Mouse (Mus musculus): ENCODE measurements around the gene Nrm.

Nrm gene

DNA sequence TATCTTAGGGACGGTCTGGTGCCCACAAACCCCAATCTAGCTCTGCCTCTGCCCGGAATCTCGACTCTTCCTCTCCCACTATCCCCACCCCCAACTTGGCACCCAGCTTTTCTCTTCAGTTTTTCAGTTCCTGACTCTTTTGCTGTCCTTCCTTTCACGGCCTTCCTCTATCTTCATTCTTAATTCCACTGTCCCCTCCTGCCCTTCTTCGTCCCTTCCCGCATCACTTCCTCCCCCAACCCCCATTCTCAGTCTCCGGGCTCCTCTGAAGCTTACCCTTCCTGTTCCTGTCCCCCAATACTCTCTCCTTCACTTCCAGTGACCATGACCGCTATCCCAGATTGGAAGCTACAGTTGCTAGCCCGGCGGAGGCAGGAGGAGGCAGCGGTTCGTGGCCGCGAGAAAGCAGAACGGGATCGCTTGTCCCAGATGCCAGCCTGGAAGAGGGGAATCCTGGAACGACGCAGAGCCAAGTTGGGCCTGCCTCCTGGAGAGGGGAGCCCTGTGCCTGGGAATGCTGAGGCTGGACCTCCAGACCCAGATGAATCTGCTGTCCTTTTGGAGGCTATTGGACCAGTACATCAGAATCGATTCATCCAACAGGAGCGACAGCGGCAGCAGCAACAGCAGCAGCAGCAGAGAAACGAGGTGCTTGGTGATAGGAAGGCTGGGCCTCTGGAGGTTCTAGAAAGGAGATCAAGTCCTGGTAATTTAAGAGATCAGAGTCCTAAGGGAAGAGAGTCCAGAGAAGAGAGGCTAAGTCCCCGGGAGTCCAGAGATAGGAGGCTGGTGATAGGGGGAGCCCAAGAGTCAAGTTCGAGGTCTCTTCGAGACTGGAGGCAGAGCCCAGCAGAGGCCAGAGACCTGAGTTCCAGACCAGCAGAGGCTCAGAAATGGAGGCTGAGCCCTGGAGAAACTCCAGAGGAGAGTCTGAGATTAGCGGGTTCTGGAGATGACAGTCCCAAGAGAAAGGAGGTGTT is 6.1 kb downstream of the Nrm start:
- peak; percentile 82 for DNase-seq (ENCODE audit: low read depth, low spot score)

- DNase-seq (ENCODE audit: low read depth, low spot score), result peak; percentile 66
These were observed 7.2 kb downstream of the Nrm start for GRCm38 (mm10) chr17:35868165-35868820.

- DNase-seq (ENCODE audit: low read depth, low spot score), result peak; percentile 26
These were observed 7.8 kb downstream of the Nrm start for GRCm38 (mm10) chr17:35868961-35869345.

GRCm38 (mm10) chr17:35869346-35870067 is 8.4 kb downstream of the Nrm start:
- DNase-seq (ENCODE audit: low read depth, low spot score), result peak; percentile 64

DNA sequence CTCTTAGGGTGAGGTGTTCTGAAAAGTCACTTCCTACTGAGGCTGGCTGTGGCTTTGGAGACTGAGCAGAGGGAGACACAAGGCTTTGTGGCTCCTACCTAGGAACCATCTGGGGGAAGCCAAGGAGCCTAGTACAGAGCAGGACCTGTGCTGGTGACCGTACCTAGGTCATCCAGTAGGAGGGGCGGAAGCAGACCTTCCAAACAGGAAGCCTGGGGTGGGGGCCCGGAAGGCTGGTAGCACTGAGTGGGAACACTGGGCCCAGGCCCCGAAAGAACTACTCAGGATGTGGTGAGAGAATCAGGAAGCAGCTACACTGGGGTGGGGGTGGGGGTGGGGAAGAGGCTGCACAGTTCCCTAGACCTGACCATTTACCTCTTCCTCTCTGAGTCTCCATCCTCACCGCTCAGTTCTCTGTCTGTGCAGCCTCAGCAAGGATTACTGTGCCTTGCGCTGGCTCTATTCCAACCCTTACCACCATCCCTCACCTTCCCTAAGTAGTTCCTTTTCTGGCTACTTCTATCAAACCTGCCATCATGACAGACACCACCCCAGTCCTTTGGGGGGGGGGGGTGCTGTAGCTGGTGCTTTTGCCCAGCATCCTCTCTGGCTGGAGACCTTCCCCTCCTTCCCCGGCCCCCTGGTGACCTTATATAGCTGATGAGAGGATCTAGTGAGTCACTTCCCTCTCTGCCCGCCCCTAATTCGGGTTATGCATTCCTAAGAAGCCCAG is 9.2 kb downstream of the Nrm start:
- DNase-seq (ENCODE audit: low read depth, low spot score), result peak; percentile 91

GRCm38 (mm10) chr17:35870884-35871696 is 10.0 kb downstream of the Nrm start:
- DNase-seq (ENCODE audit: low read depth, low spot score), result peak; percentile 68

- DNase-seq (ENCODE audit: low read depth, low spot score), result peak; percentile 83
These were observed 12.8 kb downstream of the Nrm start for GRCm38 (mm10) chr17:35873774-35874519.

DNA sequence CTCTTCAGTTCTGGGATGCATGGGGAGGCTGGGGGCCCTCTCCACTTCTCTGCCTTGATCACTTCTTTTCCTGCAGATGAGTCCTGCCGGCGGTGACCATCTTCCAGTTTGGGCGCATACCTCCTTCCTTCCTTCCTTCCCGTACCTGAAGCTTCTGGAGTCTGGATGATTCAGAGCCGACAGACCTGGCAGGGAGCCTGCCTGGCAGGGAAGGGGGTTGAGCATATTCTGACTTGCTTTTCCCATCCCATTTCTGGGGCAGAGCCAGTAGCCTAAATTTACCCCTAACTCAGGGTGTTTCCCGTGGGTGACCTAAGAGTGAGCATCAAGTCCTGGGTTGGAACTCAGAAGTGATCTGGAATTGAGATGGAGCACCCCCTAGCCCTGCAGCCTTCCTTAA is 13.6 kb downstream of the Nrm start:
- peak; percentile 38 for DNase-seq (ENCODE audit: low read depth, low spot score)

DNA sequence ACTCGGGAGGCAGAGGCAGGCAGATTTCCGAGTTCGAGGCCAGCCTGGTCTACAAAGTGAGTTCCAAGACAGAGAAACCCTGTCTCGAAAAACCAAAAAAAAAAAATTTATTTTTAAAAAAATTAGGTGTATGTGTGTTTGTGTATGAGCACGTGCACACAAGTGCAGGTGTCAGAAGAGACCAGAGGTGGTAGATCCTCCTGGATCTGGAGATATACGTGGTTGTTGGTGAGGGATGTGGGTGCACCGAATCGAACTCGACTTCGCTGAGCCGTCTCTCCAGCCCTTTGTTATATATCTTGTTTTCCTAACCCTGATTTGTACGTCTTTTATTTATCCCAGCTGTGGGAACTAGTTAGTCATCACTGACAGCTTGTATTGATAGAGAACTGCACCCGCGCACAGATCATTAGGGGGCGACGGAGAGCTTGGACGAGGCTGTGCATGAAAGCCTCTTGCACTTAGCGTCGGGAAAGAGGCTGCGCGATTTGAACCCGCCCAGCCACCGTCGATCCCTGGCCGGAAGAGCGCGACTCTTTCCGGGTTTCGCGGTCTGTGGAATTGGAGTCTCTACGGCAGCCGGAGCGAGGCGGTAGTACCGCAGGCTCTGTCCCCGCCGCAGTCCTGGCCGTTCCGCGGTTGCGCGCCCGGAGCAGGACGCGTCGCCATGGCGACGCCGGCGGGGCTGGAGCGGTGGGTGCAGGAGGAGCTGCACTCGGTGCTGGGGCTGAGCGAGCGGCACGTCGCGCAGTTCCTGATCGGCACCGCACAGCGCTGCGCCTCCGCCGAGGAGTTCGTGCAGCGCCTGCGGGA is 18.3 kb downstream of the Nrm start, which contains the start of gene Dhx16:
TSS of gene Dhx16 (plus strand) at position 575 of the 813 bp plus-strand sequence.
- peak; percentile 99 for DNase-seq (ENCODE audit: low read depth, low spot score)

DNA sequence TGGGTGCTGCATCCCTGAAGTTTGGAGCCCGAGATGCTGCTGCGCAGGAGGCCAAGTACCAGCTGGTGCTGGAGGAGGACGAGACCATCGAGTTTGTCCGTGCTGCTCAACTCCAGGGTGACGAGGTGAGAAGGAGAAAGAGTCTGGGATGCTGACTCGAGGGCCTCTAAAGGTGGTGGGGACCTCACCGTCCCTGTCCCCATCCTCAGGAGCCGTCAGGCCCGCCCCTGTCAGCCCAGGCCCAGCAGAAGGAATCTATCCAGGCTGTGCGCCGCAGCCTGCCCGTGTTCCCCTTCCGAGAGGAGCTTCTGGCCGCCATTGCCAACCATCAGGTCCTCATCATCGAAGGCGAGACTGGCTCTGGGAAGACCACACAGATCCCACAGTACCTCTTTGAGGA is 21.8 kb downstream of the Nrm start:
- DNase-seq (ENCODE audit: low read depth, low spot score), result no peak

- no peak for DNase-seq (ENCODE audit: low read depth, low spot score)
These were observed 22.7 kb downstream of the Nrm start for GRCm38 (mm10) chr17:35883777-35884176.

DNA sequence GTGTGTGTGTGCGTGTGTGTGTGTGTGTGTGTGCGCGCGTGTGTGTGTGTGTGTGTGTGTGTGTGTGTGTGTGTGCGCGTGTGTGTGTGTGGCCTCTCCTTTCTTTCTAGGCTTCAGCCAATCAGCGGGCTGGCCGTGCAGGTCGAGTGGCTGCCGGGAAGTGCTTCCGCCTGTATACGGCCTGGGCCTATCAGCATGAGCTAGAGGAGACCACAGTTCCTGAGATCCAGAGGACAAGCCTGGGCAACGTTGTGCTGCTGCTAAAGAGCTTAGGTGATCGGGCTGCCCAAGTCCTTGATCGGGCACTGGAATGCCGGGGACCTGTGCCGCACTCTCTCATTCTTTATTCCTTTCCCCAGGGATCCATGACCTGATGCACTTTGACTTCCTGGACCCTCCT is 26.6 kb downstream of the Nrm start:
- no peak for DNase-seq (ENCODE audit: low read depth, low spot score)

DNA sequence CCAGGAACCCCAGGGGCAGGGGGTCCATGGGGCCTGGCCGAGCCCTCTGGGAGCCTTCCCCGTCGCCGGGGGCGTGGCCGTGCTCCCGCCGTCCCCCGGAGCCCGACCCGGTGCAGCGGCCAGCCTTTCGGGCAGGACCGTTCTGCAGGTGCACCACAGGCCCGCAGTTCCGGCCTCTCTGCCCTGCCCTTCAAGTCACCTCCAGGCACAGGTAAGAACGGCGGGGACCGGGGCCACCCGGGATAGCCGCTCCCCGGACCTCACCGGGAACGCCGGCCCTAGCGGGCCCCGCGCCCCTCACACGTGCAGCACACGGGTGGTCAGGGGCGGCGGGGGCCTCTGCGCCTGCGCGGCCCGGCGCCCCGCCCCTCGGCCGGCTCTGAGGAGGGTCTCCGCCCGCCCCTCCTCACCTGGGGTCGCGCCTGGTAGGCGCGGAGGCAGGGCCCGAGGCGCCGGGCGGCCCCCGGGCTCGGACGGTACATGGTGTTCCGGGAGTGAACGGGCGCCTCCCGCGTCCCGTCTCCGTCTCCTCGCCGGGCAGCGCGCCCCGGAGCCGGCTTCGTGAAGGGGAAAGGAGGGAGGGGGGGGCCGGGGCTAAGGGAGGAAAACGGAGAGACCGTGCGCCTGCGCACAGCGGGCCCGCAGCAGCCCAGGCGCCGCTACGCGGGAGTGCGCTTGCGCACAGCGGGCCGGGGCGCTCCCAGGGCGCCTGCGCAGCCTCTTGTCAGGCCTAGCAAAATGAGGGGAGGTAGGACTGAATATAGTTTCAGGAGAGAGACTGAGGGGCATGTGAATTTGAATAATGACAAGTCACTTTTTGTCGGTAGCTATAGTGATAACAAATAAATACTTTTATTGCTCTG is 35.9 kb downstream of the Nrm start, which contains the start of gene 2310061I04Rik:
TSS of gene 2310061I04Rik (minus strand) at position 651 of the 863 bp plus-strand sequence.
- DNase-seq (ENCODE audit: low read depth, low spot score), result peak; percentile 90

- DNase-seq (ENCODE audit: low read depth, low spot score), result no peak
These were observed 36.8 kb downstream of the Nrm start for GRCm38 (mm10) chr17:35897644-35898573.

DNA sequence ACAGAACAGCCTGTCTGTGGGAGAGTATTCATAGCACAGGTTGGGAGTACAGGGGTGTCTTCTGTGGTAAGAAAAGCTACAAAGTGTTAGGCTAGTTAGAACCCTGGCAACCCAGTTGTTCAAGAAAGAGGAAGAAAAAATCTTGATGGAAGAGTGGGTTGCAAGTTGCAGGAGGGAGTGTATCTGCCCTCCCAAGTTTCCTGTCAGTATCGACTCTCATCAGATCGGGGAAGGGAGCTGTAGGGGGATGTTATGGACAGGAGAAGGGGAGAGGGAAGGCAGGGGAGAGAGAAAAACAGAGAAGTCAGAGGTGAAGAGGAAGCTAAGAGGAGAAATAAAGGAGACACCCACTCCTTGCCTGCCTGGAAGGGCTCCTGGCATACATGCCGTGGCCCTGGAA is 39.5 kb downstream of the Nrm start:
- DNase-seq (ENCODE audit: low read depth, low spot score), result no peak

DNA sequence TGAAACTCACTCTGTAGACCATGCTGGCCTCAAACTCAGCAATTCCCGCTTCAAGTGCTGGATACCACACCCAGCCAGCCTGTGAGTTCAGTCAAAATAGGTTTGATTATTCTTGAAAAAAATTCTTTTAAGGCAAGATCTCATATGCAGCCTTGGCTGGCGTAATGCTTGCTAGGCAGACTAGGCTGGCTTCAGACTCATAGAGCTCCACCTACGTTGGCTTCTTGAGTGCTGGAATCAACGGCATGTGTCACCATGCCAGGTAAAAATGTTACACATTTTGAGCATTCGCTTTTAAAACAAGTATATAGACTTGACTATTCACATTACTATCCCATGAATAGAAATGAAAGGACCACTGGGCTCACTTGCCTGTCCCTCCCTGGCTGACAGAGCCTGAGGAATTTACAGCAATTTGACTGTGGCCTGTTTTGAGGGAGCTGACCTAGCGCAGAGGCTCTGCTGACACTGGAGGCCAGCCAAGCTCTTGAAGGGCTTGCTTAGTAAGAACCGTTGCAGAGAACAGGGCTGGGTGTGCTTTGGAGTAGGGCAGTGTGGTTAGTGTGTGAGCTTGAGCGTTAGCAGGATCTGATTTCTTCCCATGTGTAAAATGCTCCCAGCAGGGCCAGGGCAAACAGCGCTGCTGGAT is 42.3 kb downstream of the Nrm start:
- DNase-seq (ENCODE audit: low read depth, low spot score), result no peak

Measured in 3T3-L1 (cell line).